ENCODE assay signal across 8 mouse cellular contexts in genomic region chr2:155051622-155052351, GRCm38 (mm10). TPM values are rescaled to one million over a fixed set of nuclear protein-coding genes. Genes with fewer than 3 reads are reported as not detected.
DNase-seq lines count a peak whose midpoint lies in the region; ATAC-seq lines count a peak whose summit lies in the region.

No protein-coding gene starts in this region.

- peak overlapping the region; percentile 54 for H3K4me3 ChIP-seq in lung, embryonic 16.5 days (ENCODE audit: low read length)
- H3K4me3 ChIP-seq in forebrain, embryonic 12.5 days (replicated peaks) = peak overlapping the region; percentile 53
- H3K4me3 ChIP-seq in liver, embryonic 11.5 days (ENCODE audit: low read depth, low read length) = peak overlapping the region; percentile 61
- H3K4me3 ChIP-seq in stomach, embryonic 15.5 days (replicated peaks) = peak overlapping the region; percentile 47

- peak overlapping the region; percentile 97 for H3K4me2 ChIP-seq in lung, embryonic 16.5 days (ENCODE audit: low read depth, low read length)
- peak overlapping the region; percentile 69 for H3K4me2 ChIP-seq in forebrain, embryonic 12.5 days
- H3K4me2 ChIP-seq in liver, embryonic 11.5 days = peak overlapping the region; percentile 89
- peak overlapping the region; percentile 74 for H3K4me2 ChIP-seq in stomach, embryonic 15.5 days

- no peaks in the 10 kb centered on the region for H3K9me3 ChIP-seq in lung, embryonic 16.5 days (ENCODE audit: control insufficient read depth, low read length)
- no peaks in the 10 kb centered on the region for H3K9me3 ChIP-seq in forebrain, embryonic 12.5 days
- H3K9me3 ChIP-seq in liver, embryonic 11.5 days (ENCODE audit: control insufficient read depth, low read length) = no peaks in the 10 kb centered on the region
- no peaks in the 10 kb centered on the region for H3K9me3 ChIP-seq in stomach, embryonic 15.5 days

- H3K27me3 ChIP-seq in lung, embryonic 16.5 days (ENCODE audit: control insufficient read depth, insufficient read depth, low read depth, low read length) = no peaks in the 10 kb centered on the region
- no peaks in the 10 kb centered on the region for H3K27me3 ChIP-seq in forebrain, embryonic 12.5 days
- H3K27me3 ChIP-seq in liver, embryonic 11.5 days (replicated peaks; ENCODE audit: control insufficient read depth, insufficient read depth, low read length) = no peaks in the 10 kb centered on the region
- H3K27me3 ChIP-seq in stomach, embryonic 15.5 days (replicated peaks) = no peaks in the 10 kb centered on the region

- ATAC-seq in lung, embryonic 16.5 days (ENCODE audit: low read depth) = no peak
- no peak for ATAC-seq in forebrain, embryonic 12.5 days (ENCODE audit: low FRiP score)
- ATAC-seq in liver, embryonic 11.5 days (replicated peaks; ENCODE audit: low FRiP score) = no peak
- no peak for ATAC-seq in stomach, embryonic 15.5 days (ENCODE audit: insufficient read depth, low FRiP score, low read depth)

- peak overlapping the region; percentile 74 for H3K9ac ChIP-seq in lung, embryonic 16.5 days (ENCODE audit: low read length)
- H3K9ac ChIP-seq in forebrain, embryonic 12.5 days = peak overlapping the region; percentile 48
- H3K9ac ChIP-seq in liver, embryonic 11.5 days (ENCODE audit: low read depth, low read length) = peak overlapping the region; percentile 65
- H3K9ac ChIP-seq in stomach, embryonic 15.5 days = 0 out of 2 replicates have a peak overlapping the region, but pooled peaks have one; percentile 6

- DNase-seq in lung, postnatal 10 days = no peak
- DNase-seq in liver, embryonic 11.5 days (ENCODE audit: low spot score) = no peak
- DNase-seq in gastrocnemius, postnatal 4 days (ENCODE audit: low spot score in 2 of 2) = no peak
- DNase-seq in cerebellum, adult 18-20 months = no peak
- no peak for DNase-seq in lung, postnatal 14 days

- H3K36me3 ChIP-seq in lung, embryonic 16.5 days (ENCODE audit: control insufficient read depth, insufficient read depth, low read length) = no peaks in the 10 kb centered on the region
- no peaks in the 10 kb centered on the region for H3K36me3 ChIP-seq in forebrain, embryonic 12.5 days (replicated peaks)
- no peaks in the 10 kb centered on the region for H3K36me3 ChIP-seq in liver, embryonic 11.5 days (ENCODE audit: control insufficient read depth, insufficient read depth, low read length)
- H3K36me3 ChIP-seq in stomach, embryonic 15.5 days = no peaks in the 10 kb centered on the region

- 8% methylated on average over 9 of the region's 9 CpGs for WGBS in lung, embryonic 16.5 days
- WGBS in forebrain, embryonic 12.5 days = 23% methylated on average over 9 of the region's 9 CpGs
- 21% methylated on average over 9 of the region's 9 CpGs for WGBS in liver, embryonic 11.5 days
- WGBS in stomach, embryonic 15.5 days = 15% methylated on average over 9 of the region's 9 CpGs

- peak overlapping the region; percentile 90 for H3K27ac ChIP-seq in lung, embryonic 16.5 days (ENCODE audit: low read length)
- peak overlapping the region; percentile 88; the same call in 1 of the 2 replicates for H3K27ac ChIP-seq in forebrain, embryonic 12.5 days
- peak overlapping the region; percentile 49; the same call in 1 of the 2 replicates for H3K27ac ChIP-seq in liver, embryonic 11.5 days (ENCODE audit: low read depth, low read length)
- H3K27ac ChIP-seq in stomach, embryonic 15.5 days = peak overlapping the region; percentile 84

- H3K4me1 ChIP-seq in lung, embryonic 16.5 days (replicated peaks; ENCODE audit: control insufficient read depth, insufficient read depth, low read length) = peaks cover 8% of the 10 kb centered on the region
- peaks cover 16% of the 10 kb centered on the region for H3K4me1 ChIP-seq in forebrain, embryonic 12.5 days
- H3K4me1 ChIP-seq in liver, embryonic 11.5 days (replicated peaks; ENCODE audit: control insufficient read depth, insufficient read depth, low read length) = peaks cover 18% of the 10 kb centered on the region
- peaks cover 11% of the 10 kb centered on the region; the same call in 1 of the 2 replicates for H3K4me1 ChIP-seq in stomach, embryonic 15.5 days

RNA-seq across cellular contexts. Expression of gene Ahcy, which starts 22.5 kb away (rescaled TPM):
- polyA plus RNA-seq in lung, embryonic 16.5 days (2015; fragmentation: Nextera tagmentation; extraction: Ambion mirVana) = 50.9 and 51.0 TPM in 2 replicates
- polyA plus RNA-seq in forebrain, embryonic 12.5 days (2016; fragmentation: Nextera tagmentation; extraction: Ambion mirVana) = 61.2 and 62.6 TPM in 2 replicates
- 107 and 114 TPM in 2 replicates for polyA plus RNA-seq in liver, embryonic 11.5 days (2014; fragmentation: Nextera tagmentation; extraction: Ambion mirVana)
- polyA plus RNA-seq in stomach, embryonic 15.5 days (2015; fragmentation: Nextera tagmentation; extraction: Ambion mirVana) = 63.5 and 72.9 TPM in 2 replicates
- total RNA-seq in gastrocnemius, postnatal 4 days (2021) = 10 to 100 TPM; 25.9 to 28.3 TPM

RNA-seq across cellular contexts. Expression of gene Gm14226, which starts 33.7 kb away (rescaled TPM):
- polyA plus RNA-seq in lung, embryonic 16.5 days (2015; fragmentation: Nextera tagmentation; extraction: Ambion mirVana) = 0.21 and 0.35 TPM in 2 replicates
- 0.50 and 0.77 TPM in 2 replicates for polyA plus RNA-seq in forebrain, embryonic 12.5 days (2016; fragmentation: Nextera tagmentation; extraction: Ambion mirVana)
- polyA plus RNA-seq in liver, embryonic 11.5 days (2014; fragmentation: Nextera tagmentation; extraction: Ambion mirVana) = 1.8 and 3.1 TPM in 2 replicates
- polyA plus RNA-seq in stomach, embryonic 15.5 days (2015; fragmentation: Nextera tagmentation; extraction: Ambion mirVana) = 2.6 and 3.1 TPM in 2 replicates
- not detected for total RNA-seq in gastrocnemius, postnatal 4 days (2021)

Comparison
In these comparisons a context has a peak if more than half of its experiments do, and no peak if none do; other contexts are left out.
1. H3K9ac ChIP-seq: peak in every context shown above with its lines; median percentile 74 in lung, embryonic 16.5 days; 65 in liver, embryonic 11.5 days; 48 in forebrain, embryonic 12.5 days; 6 in stomach, embryonic 15.5 days.